Mouse (Mus musculus): ENCODE results near the gene Gas2l3.

Gas2l3 gene

DNA sequence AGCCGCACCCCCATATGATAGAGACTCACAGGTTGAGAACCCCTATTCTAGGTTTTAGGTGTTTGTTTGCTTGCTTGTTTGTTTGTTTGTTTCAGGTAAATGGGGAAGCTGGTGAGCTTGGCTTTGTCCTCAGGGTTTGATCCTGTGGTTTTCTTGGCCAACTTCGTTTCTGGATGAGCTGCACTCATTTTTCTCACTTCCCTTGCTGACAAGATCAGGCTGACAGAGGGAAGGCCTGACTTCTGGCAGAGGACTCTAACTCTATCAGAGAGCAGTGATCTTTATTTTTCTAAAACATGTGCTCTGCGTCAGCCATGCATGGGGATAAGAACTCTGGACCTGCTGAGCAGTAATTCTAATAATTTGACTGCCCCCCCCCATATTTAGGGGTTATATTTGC, 84.8 kb downstream of the Gas2l3 start:
- POLR2A ChIA-PET: no interaction called here
- CTCF ChIA-PET: no interaction called here
